Mouse (Mus musculus) cerebellum, adult (tissue): Measurements from ENCODE around the gene Tbpl2.

Experiments
- ATAC-seq: cut with Nextera tagmentation; 2 replicates; pipeline ENCODE4 v1.9.2; 2017; ENCODE audit warnings: mild to moderate bottlenecking, moderate library complexity, mixed read lengths; ENCODE audit not compliant: insufficient number of reproducible peaks, low FRiP score, low TSS enrichment

Gene Tbpl2

GRCm38 (mm10) chr2:24096495-24096894, at the start of gene Tbpl2:
Gene Tbpl2, minus strand, starts transcription at chr2:24096595.
- no peak for ATAC-seq

- no peak for ATAC-seq
These were observed 38.0 kb upstream of the Tbpl2 start for GRCm38 (mm10) chr2:24134373-24134772.

GRCm38 (mm10) chr2:24109085-24109484, 12.7 kb upstream of the Tbpl2 start:
- ATAC-seq, result no peak

DNA sequence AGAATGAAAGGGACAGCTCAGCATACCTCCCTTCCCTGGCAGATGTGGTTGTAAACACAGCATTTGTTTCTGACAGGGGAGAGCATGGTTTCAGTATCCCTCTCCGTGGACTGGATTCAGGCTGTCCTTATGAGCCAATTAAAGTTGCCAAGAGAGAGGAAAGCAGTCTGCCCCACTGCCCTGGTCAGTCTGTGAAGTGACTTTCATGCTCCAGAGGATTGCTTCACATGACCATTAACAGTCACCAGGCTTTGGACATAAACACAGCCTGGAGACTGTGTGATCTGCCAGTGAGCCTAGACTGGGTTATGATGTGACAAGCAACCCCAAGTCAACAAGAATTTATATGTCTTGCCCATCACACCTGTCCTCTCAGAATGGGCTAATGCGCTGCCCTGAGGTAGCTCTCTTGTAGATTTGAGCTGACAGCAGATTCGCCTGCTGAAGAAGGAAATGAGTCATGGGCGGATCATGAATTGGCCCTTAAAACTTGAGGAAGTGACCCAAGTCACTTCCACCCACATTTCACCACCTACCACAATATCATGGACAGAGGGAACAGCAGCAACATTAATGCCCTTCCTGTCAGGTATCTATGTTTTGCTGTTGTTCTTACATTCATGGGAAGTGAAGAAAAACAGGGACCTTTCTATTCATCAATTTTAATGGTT, 7.4 kb upstream of the Tbpl2 start:
- ATAC-seq, result no peak

DNA sequence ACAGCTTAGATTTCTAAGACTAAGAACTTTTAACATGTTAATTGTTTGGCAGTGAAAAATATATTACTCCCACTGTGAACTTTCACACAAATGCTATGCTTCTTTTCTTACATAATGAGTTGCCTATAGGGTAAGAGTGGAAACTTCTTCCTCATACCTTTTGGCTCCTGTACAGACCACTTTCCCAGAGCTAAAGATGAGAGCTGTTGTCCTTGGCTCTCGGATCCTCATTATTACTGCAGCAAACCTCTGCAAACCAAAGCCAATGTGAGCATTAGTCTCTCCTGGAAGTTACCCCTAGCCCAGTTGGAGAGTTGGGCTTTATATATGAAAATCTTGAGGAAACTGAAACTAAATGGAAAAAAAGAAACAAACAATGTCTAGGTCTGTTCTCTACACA, 5.5 kb downstream of the Tbpl2 start:
- no peak for ATAC-seq

DNA sequence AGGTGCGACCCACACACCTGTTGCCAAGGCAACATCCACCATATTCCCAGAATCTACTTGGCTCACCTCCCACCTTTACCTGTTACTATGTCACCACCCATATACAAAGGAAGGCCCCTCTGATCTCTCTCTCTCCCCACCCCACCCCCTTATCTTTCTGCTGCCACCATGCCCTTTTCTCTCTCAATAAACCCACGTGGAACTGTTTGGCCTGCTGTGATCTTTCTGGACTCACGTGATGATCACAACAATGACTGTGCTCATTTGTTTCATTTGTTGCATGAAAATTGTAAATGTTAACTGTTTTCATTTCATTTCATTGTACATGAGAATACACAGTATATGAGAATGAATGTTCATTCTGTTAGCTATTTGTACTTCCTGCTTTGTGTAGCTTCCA, 45.9 kb downstream of the Tbpl2 start:
- ATAC-seq, result no peak

DNA sequence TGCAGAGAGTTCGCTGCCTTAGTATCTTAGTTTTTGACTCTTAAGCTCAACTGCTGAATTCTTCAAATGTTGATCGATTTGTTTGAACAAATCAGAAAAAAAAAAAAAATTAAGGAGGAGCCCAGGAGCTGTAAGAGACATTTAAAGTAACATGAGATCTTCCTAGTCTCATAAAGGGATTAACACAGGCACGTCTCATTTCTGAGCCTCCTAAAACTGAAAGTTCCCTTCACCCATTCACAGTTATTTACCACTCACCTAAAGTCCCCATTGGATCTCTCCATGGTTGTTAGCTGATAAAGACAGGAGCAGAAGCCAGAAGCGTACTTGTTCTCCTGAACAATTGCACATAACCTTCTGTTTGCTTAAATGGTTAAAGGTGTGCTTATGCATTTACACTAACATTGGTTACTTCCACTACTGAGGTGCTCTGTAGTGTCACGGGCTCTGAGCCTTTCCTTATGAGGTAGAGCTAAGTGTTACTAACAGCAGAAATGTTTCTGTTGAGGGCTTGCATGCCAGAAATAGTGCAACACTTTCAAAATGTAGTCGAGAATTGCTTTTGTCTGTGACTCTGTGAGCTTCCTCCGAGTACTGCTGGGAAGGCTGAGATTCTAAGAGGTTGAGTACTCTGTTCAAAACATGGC, 46.9 kb downstream of the Tbpl2 start, which contains the start of gene Hnmt:
Gene Hnmt (minus strand): TSS at position 51 of the 647 bp plus-strand sequence.
- no peak for ATAC-seq

GRCm38 (mm10) chr2:24048480-24049097, 47.8 kb downstream of the Tbpl2 start:
- no peak for ATAC-seq

- ATAC-seq, result no peak
These were observed 48.6 kb downstream of the Tbpl2 start for GRCm38 (mm10) chr2:24047551-24048479.

- no peak for ATAC-seq
These were observed 53.5 kb downstream of the Tbpl2 start for GRCm38 (mm10) chr2:24042901-24043300.

- ATAC-seq, result no peak
These were observed 55.9 kb downstream of the Tbpl2 start for GRCm38 (mm10) chr2:24040531-24040930.
